In genomic region chr2:65920651-65921412, GRCm38 (mm10) we compare ENCODE assay signal across 11 mouse cellular contexts.
A peak's percentile ranks its signal among the peaks of the same experiment; 100 is the strongest.
DNase-seq lines count a peak whose midpoint lies in the region; ATAC-seq lines count a peak whose summit lies in the region.
"Had no signal": no experiment of that assay in that cellular context is flagged by ENCODE, and none has a peak within 500 bp of the region (broad histone marks: within the 10 kb centered on the region; RNA-seq: fewer than 3 reads in every experiment).

No protein-coding gene starts in this region.

- ATAC-seq in frontal cortex, adult (ENCODE audit: low TSS enrichment): peak; percentile 17; the same call in 1 of the 2 replicates
- no peak for ATAC-seq in activated CD4-positive, CD25-positive, alpha-beta regulatory T cell, adult 4 months

- intact Hi-C loops in gastrocnemius, postnatal 36 days (cut with DNase I): no loop called here

- DNase-seq in frontal cortex, postnatal 36 days (ENCODE audit: low spot score in 2 of 2): no peak
- DNase-seq in retina, postnatal 1 day: peak; percentile 24
- no peak for DNase-seq in retina, embryonic 14.5 days (ENCODE audit: low spot score)
- DNase-seq in kidney, postnatal 4 days: peak; percentile 6 to 14
- DNase-seq in gastrocnemius, postnatal 10 days: no peak
- DNase-seq in gastrocnemius, postnatal 36 days: no peak
- DNase-seq: adrenal gland, adult 2 months; cerebellum, adult 2 months; heart, adult 18-20 months had no signal

Comparison
In these comparisons a context has a peak if more than half of its experiments do, and no peak if none do; other contexts are left out.
1. DNase-seq: peak in retina, postnatal 1 day (single experiment) and kidney, postnatal 4 days (2 of 2); none in frontal cortex, postnatal 36 days (0 of 2), retina, embryonic 14.5 days (single experiment), gastrocnemius, postnatal 10 days (single experiment) and gastrocnemius, postnatal 36 days (0 of 2).